Mouse (Mus musculus) lung, postnatal 0 days (tissue): Measurements from ENCODE around the gene Ube3c. TPM values are rescaled to one million over a fixed set of nuclear protein-coding genes. Genes with fewer than 3 reads are reported as not detected.

ENCODE experiments used
- ATAC-seq: fragments of 200-750 bp; cut with Nextera tagmentation; 2 replicates; pipeline ENCODE4 v1.8.0; 2017; ENCODE audit warnings: moderate library complexity
- DNase-seq: peaks from one replicate; pipeline ENCODE4 v3.0.0-alpha.2; 2016; ENCODE audit warnings: low spot score
- H3K27ac ChIP-seq: fragments of 300-500 bp; sonication (generic); 2 replicates; pipeline ENCODE4 v1.5.1; 2014; ENCODE audit warnings: antibody characterized with exemption, mild to moderate bottlenecking, low read length, mixed read lengths
- H3K27me3 ChIP-seq: fragments of 300-500 bp; sonication (generic); replicated peaks from 2 replicates; pipeline ENCODE4 v1.6.1; 2014; ENCODE audit warnings: low read length, mixed read lengths; ENCODE audit not compliant: insufficient read depth
- H3K36me3 ChIP-seq: fragments of 300-500 bp; sonication (generic); 2 replicates; pipeline ENCODE4 v1.6.1; 2014; ENCODE audit warnings: low read length, mixed read lengths; ENCODE audit not compliant: insufficient read depth
- H3K4me1 ChIP-seq: fragments of 300-500 bp; sonication (generic); 2 replicates; pipeline ENCODE4 v1.6.1; 2014; ENCODE audit warnings: antibody characterized with exemption, low read depth, low read length, mixed read lengths; ENCODE audit not compliant: insufficient read depth
- H3K4me2 ChIP-seq: fragments of 300-500 bp; sonication (generic); replicated peaks from 2 replicates; pipeline ENCODE4 v1.6.1; 2014; ENCODE audit warnings: low read depth, mild to moderate bottlenecking, low read length, moderate library complexity, mixed read lengths
- H3K4me3 ChIP-seq: fragments of 300-500 bp; sonication (generic); 2 replicates; pipeline ENCODE4 v1.5.1; 2014; ENCODE audit warnings: low read depth, low read length
- H3K9ac ChIP-seq: fragments of 300-500 bp; sonication (generic); replicated peaks from 2 replicates; pipeline ENCODE4 v1.6.1; 2014; ENCODE audit warnings: low read depth, mild to moderate bottlenecking
- H3K9me3 ChIP-seq: fragments of 300-500 bp; sonication (generic); 2 replicates; pipeline ENCODE4 v1.6.1; 2016; ENCODE audit warnings: low read length, mixed read lengths
- CTCF ChIP-seq: IDR thresholded peaks from 2 replicates; pipeline ENCODE4 v1.5.1; 2016; ENCODE audit warnings: antibody characterized with exemption, mild to moderate bottlenecking
- EP300 ChIP-seq: IDR thresholded peaks from 2 replicates; pipeline ENCODE4 v1.6.1; 2016; ENCODE audit warnings: antibody characterized with exemption, mild to moderate bottlenecking, control low read depth
- WGBS: fragments of 180-500 bp; shearing (Covaris S2); extraction: QIAGEN DNeasy Blood & Tissue Kit; methylation state at CpG from one replicate; pipeline ENCODE4 v1.1.7; 2014; 5-methylcytosine and 5-hydroxymethylcytosine counted together
- polyA plus RNA-seq: library from polyadenylated mRNA; unstranded; fragments of >200 nt; fragmentation: Nextera tagmentation; extraction: Ambion mirVana; gene quantifications from 2 replicates; pipeline ENCODE4 v1.2.1, GENCODE M21; 2015

Gene Ube3c
- polyA plus RNA-seq, 1 experiment from 2014 or later, result 13.2 TPM

DNA sequence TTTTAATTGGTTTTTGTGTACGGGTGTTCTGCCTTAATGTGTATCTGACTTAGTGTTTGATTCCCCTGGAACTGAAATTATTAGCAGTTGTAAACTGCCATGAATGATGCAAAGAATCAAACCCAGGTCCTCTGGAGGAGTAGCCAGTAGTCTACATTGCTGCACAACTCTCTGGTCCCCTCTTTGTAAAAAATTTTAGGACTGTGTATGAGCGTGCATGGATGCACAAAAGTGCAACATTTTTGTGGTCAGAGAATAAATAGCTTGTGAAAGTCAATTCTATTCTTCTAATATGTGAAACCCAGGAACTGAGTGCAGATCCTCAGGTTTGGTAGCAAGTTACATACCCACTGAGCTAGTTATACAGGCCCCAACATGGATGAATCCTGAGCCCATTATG, 96.3 kb downstream of the Ube3c start:
- H3K4me2 ChIP-seq, result no peak overlapping the region
- no peak overlapping the region for H3K4me3 ChIP-seq
- H3K27ac ChIP-seq, result no peak overlapping the region
- peaks cover 26% of the 10 kb centered on the region for H3K36me3 ChIP-seq
- ATAC-seq (no peak), DNase-seq (no peak)
- H3K27me3 ChIP-seq, result no peaks in the 10 kb centered on the region
- H3K4me1 ChIP-seq, result no peaks in the 10 kb centered on the region
- WGBS, result 91% methylated on average over 2 of the region's 2 CpGs
- TF ChIP-seq EP300, result no peak
- no peak for TF ChIP-seq CTCF
- H3K9me3 ChIP-seq, result no peaks in the 10 kb centered on the region
- no peak overlapping the region for H3K9ac ChIP-seq

- TF ChIP-seq EP300, result no peak
- TF ChIP-seq CTCF, result no peak
- peaks cover 21% of the 10 kb centered on the region for H3K36me3 ChIP-seq
These were observed 103.5 kb downstream of the Ube3c start for GRCm38 (mm10) chr5:29672551-29672950.

DNA sequence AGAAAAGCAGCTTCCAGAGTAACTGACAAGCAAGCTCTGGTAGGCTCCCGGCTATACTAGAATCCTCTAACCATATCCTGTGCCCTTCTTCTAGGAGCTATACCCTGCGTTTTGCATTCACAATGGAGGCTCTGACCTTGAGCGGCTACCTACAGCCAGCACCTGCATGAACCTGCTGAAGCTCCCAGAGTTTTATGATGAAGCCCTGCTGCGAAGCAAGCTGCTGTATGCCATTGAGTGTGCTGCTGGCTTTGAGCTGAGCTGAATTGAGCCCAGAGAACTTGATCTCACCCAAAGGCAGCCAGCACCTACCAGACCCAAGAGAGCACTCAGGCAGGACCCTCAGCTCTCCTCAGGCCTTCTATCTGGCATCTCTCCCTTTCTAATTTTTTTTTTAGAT, 105.3 kb downstream of the Ube3c start:
- Histone ChIP-seq H3K4me3 (no peak overlapping the region), H3K9me3 (no peaks in the 10 kb centered on the region), H3K27me3 (no peaks in the 10 kb centered on the region), H3K4me1 (no peaks in the 10 kb centered on the region), H3K27ac (no peak overlapping the region), H3K9ac (no peak overlapping the region), H3K4me2 (no peak overlapping the region), H3K36me3 (peaks cover 17% of the 10 kb centered on the region)
- ATAC-seq (no peak), DNase-seq (no peak)
- WGBS, result 94% methylated on average over 4 of the region's 4 CpGs
- TF ChIP-seq CTCF (no peak), EP300 (no peak)

More at GRCm38 (mm10) chr5:29672551-29672950, 103.5 kb downstream of the Ube3c start:
- no peaks in the 10 kb centered on the region for H3K27me3 ChIP-seq
- no peak overlapping the region for H3K4me2 ChIP-seq
- 82% methylated on average over 4 of the region's 4 CpGs for WGBS
- DNase-seq (no peak), ATAC-seq (no peak)
- H3K9me3 ChIP-seq, result no peaks in the 10 kb centered on the region
- no peak overlapping the region for H3K4me3 ChIP-seq
- no peaks in the 10 kb centered on the region for H3K4me1 ChIP-seq
- H3K27ac ChIP-seq, result no peak overlapping the region
- no peak overlapping the region for H3K9ac ChIP-seq

GRCm38 (mm10) chr5:29676445-29676844, 107.4 kb downstream of the Ube3c start:
- no peaks in the 10 kb centered on the region for H3K9me3 ChIP-seq
- no peak overlapping the region for H3K27ac ChIP-seq
- 94% methylated on average over 3 of the region's 3 CpGs for WGBS
- DNase-seq, result no peak
- no peak for ATAC-seq
- TF ChIP-seq EP300 (no peak), CTCF (no peak)
- no peak overlapping the region for H3K4me2 ChIP-seq
- H3K4me1 ChIP-seq, result no peaks in the 10 kb centered on the region
- H3K4me3 ChIP-seq, result no peak overlapping the region
- H3K36me3 ChIP-seq, result peaks cover 13% of the 10 kb centered on the region; the same call in 1 of the 2 replicates
- H3K27me3 ChIP-seq, result no peaks in the 10 kb centered on the region
- no peak overlapping the region for H3K9ac ChIP-seq

DNA sequence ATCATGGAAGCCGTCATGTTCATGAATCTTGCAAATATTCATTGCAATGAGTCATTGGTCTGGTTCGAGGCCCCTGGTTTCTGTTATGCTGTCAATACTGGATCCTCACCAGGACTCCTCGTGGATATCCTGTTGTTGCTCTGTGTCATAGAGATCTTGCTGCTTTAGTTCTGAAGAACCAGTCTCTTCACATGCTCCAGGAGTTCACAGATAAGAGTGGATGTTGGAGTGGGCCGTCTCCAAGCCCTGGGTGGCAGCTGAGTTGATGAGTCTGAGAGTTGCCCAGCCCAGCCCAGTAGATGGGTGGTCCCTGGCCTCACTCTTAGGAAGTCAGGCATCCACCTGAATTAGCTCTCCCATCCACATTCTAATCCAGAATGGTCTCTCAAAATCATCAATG, 116.0 kb downstream of the Ube3c start:
- Histone ChIP-seq H3K4me2 (no peak overlapping the region), H3K27ac (no peak overlapping the region), H3K4me1 (no peaks in the 10 kb centered on the region), H3K36me3 (no peaks in the 10 kb centered on the region), H3K4me3 (no peak overlapping the region), H3K27me3 (no peaks in the 10 kb centered on the region), H3K9ac (no peak overlapping the region), H3K9me3 (no peaks in the 10 kb centered on the region)
- ATAC-seq (no peak), DNase-seq (no peak)
- no peak for TF ChIP-seq EP300
- no peak for TF ChIP-seq CTCF
- 81% methylated on average over 4 of the region's 4 CpGs for WGBS

GRCm38 (mm10) chr5:29687671-29688070, 118.6 kb downstream of the Ube3c start:
- 55% methylated on average over 3 of the region's 3 CpGs for WGBS
- no peak overlapping the region for H3K27ac ChIP-seq
- no peaks in the 10 kb centered on the region for H3K9me3 ChIP-seq
- H3K4me3 ChIP-seq, result no peak overlapping the region
- DNase-seq, result peak; percentile 42
- H3K27me3 ChIP-seq, result no peaks in the 10 kb centered on the region
- H3K4me1 ChIP-seq, result no peaks in the 10 kb centered on the region
- TF ChIP-seq EP300, result no peak
- peak; percentile 86 for TF ChIP-seq CTCF
- no peak overlapping the region for H3K4me2 ChIP-seq
- no peaks in the 10 kb centered on the region for H3K36me3 ChIP-seq
- no peak overlapping the region for H3K9ac ChIP-seq
- peak; percentile 56; the same call in 1 of the 2 replicates for ATAC-seq

DNA sequence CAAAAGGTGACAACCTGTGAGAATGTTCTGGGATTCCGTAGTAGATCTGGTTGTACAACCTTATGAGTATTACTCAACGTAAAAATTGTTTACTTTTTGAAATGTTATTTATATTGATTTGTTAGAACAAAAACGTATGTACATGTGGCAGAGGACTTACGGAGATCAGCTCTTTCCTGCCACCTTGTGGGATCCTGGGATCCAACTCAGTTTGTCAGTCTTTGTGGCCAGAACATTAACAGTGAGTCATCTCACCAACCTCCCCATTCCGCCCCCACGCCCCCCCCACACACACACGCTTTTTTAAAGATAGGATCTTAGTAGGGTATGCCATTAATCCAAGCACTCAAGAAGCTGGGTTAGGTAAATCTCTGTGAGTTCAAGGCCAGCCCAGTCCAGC, 119.3 kb downstream of the Ube3c start:
- no peak for ATAC-seq

More for the DNA sequence above, 119.3 kb downstream of the Ube3c start:
- Histone ChIP-seq H3K4me1 (no peaks in the 10 kb centered on the region), H3K9me3 (no peaks in the 10 kb centered on the region), H3K4me3 (no peak overlapping the region), H3K36me3 (no peaks in the 10 kb centered on the region), H3K27me3 (no peaks in the 10 kb centered on the region), H3K9ac (no peak overlapping the region), H3K27ac (no peak overlapping the region), H3K4me2 (no peak overlapping the region)
- 46% methylated on average over 7 of the region's 7 CpGs for WGBS
- peak; percentile 10 for DNase-seq
- peak; percentile 38 for TF ChIP-seq CTCF
- no peak for TF ChIP-seq EP300
